Mouse (Mus musculus): ENCODE measurements around the gene Mettl8. TPM values are rescaled to one million over a fixed set of nuclear protein-coding genes. Genes with fewer than 3 reads are reported as not detected.

Gene Mettl8
- polyA plus RNA-seq, 1 experiment from 2014 or later, result 16.4 TPM

DNA sequence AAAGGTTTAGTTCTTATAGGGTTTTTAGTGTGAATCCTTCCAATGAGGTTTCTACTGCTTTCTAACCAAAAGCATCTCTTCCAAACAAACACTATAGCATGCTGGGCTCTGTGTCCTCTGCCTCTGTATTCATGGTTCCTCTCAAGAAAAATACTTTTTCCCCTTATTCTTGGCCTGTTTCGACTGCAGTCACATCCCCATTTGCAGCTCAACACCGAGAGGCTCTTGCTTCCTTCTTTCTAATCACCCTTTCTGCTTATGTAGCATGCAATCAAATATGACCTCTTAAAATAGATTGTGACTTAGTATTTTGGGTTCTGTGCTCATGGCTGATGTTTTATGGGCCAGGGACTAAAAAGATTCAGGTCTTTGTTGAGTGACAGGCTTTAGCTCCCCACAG, 87.1 kb downstream of the Mettl8 start:
- ATAC-seq, result no peak
- no peaks in the 10 kb centered on the region for H3K9me3 ChIP-seq (replicated peaks)
- H3K4me3 ChIP-seq, result no peak overlapping the region
- no peak overlapping the region for H3K9ac ChIP-seq
- H3K36me3 ChIP-seq (ENCODE audit: poor library complexity, severe bottlenecking), result 0 out of 2 replicates have a peak, but pooled peaks cover 4% of the 10 kb centered on the region
- 89% methylated on average over 2 of the region's 2 CpGs for WGBS
- H3K27me3 ChIP-seq, result no peaks in the 10 kb centered on the region
- peaks cover 10% of the 10 kb centered on the region; the same call in 1 of the 2 replicates for H3K4me1 ChIP-seq
- no peak overlapping the region for H3K27ac ChIP-seq
- no peak overlapping the region for H3K4me2 ChIP-seq

DNA sequence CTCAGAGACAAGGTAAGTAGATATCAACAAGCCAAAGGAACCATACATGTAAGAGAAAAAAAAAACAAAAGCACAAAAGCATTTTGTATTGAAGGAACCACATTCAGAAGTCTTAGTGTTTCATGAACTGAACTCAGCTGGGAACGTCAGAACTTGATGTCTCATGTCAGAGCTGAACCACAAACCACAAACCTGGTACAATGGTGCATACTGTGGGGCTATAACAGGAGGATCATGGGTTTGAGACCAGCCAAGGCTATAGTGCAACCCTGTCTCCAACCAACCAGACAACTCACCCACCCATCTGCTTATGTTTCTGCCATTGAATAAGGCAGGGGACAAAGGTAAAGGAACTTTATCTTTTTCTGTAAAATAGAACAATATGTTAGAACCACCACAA, 88.2 kb downstream of the Mettl8 start:
- WGBS, result 88% methylated on average over 1 of the region's 1 CpGs
- ATAC-seq, result no peak
- H3K4me2 ChIP-seq, result no peak overlapping the region
- H3K27me3 ChIP-seq, result no peaks in the 10 kb centered on the region
- peaks cover under 1% of the 10 kb centered on the region; the same call in 1 of the 2 replicates for H3K4me1 ChIP-seq
- H3K4me3 ChIP-seq, result no peak overlapping the region
- H3K36me3 ChIP-seq (ENCODE audit: poor library complexity, severe bottlenecking), result 0 out of 2 replicates have a peak, but pooled peaks cover 4% of the 10 kb centered on the region
- H3K27ac ChIP-seq, result no peak overlapping the region
- no peak overlapping the region for H3K9ac ChIP-seq
- H3K9me3 ChIP-seq (replicated peaks), result no peaks in the 10 kb centered on the region

DNA sequence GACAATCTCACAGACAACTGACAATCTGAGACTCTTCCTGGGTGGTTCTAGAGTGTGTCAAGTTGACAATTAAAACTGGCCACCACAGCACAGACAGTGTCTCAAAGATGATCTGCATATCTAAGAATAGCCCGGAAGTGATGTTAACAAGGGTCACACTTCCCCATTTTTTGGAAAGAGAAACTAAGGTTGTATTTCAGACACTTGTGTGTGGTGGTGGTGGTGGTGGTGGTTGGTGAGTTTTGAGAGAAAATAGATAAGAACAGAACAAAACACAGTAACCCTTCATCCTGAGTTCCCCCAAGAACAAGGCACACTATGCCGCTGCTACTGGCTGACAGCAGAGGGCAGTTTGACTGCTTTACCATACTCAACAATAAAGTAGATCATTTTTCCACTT, 90.6 kb downstream of the Mettl8 start:
- ATAC-seq, result no peak
- peaks cover 4% of the 10 kb centered on the region; the same call in 1 of the 2 replicates for H3K4me1 ChIP-seq
- H3K4me3 ChIP-seq, result no peak overlapping the region
- H3K27me3 ChIP-seq, result no peaks in the 10 kb centered on the region
- 0 out of 2 replicates have a peak, but pooled peaks cover 4% of the 10 kb centered on the region for H3K36me3 ChIP-seq (ENCODE audit: poor library complexity, severe bottlenecking)
- no peaks in the 10 kb centered on the region for H3K9me3 ChIP-seq (replicated peaks)
- no peak overlapping the region for H3K9ac ChIP-seq
- H3K4me2 ChIP-seq, result no peak overlapping the region
- H3K27ac ChIP-seq, result no peak overlapping the region
- 98% methylated on average over 2 of the region's 2 CpGs for WGBS

DNA sequence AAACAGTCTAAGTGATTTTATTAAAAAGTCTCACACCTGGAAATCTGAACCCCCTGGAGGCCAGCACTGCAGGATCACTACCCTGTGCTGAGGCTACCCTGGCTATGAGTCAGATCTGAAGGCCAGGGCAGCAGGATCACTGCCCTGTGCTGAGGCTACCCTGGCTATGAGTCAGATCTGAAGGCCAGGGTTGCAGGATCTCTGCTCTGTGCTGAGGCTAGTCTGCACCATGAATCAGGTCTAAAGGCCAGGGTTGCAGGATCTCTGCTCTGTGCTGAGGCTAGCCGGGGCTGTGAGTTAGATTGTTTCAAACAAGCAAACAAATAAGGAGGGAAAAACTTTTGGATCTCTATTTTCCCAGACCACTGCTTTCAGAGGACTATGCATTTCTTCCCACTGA, 92.5 kb downstream of the Mettl8 start:
- ATAC-seq, result no peak
- WGBS, result 100% methylated on average over 1 of the region's 1 CpGs
- Histone ChIP-seq H3K9ac (no peak overlapping the region), H3K27ac (no peak overlapping the region), H3K4me3 (no peak overlapping the region), H3K4me2 (no peak overlapping the region), H3K36me3 (ENCODE audit: poor library complexity, severe bottlenecking) (0 out of 2 replicates have a peak, but pooled peaks cover 4% of the 10 kb centered on the region), H3K4me1 (peaks cover 7% of the 10 kb centered on the region; the same call in 1 of the 2 replicates), H3K9me3 (replicated peaks) (no peaks in the 10 kb centered on the region), H3K27me3 (no peaks in the 10 kb centered on the region)

DNA sequence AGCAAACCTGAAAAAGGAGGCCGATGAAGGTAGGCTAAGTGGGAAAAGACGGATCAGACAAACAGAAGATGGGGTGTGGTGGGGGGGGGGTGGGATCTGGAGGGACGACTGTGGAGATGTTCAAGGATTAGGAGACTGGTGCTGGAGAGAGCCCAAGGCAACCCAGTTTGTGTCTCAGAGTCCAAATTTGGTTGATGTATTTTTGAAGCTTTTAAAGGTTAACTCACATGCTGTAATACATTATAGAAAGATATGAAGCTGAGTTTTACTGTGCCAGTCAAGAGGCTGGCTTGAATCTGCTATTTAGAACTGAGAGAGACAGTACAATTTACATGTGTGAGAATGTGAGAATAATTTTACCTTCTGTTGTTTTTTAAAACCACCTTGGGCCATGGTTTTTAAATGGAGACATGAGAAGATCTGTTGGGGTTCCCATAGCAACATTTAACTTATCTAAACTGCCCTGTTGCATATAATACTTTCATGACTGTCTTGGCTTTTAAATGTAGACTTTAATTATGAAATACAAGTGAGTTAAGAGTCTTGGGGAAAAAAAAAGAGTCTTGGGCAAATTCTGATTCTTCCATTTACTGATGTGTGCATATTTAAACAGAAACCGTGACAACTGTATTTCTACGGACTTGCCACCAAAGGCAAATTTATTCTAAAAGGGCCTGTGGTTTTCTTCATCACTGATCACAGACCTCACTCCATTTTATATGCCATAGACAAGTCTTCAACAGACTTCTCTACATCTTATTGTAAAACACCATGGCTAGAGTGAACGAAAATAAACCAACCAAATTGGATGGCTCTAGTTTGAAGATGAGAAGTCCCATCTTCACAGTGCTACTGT, 94.1 kb downstream of the Mettl8 start:
- ATAC-seq, result no peak
- H3K9ac ChIP-seq, result no peak overlapping the region
- no peak overlapping the region for H3K27ac ChIP-seq
- peaks cover 7% of the 10 kb centered on the region; the same call in 1 of the 2 replicates for H3K4me1 ChIP-seq
- H3K27me3 ChIP-seq, result no peaks in the 10 kb centered on the region
- H3K9me3 ChIP-seq (replicated peaks), result no peaks in the 10 kb centered on the region
- WGBS, result 78% methylated on average over 6 of the region's 6 CpGs
- no peak overlapping the region for H3K4me3 ChIP-seq
- H3K4me2 ChIP-seq, result no peak overlapping the region
- 0 out of 2 replicates have a peak, but pooled peaks cover 4% of the 10 kb centered on the region for H3K36me3 ChIP-seq (ENCODE audit: poor library complexity, severe bottlenecking)

DNA sequence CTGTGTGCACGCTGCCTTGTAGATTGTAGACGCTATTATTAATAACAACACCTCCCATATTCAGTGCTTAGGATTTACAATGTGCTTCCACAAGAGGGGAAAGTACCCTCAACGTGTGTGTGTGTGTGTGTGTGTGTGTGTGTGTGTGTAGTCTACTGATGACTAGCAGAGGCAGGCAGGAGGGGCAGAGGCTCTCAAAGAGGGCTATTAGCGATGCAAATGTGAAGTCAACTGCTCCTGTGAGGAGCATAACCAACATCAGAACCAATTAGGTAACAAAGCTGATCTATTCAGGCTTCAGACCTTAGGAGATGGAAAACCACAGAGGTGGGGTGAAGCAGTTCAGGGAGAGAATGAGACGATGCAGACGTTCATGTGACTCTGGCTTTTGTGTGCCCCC, 95.3 kb downstream of the Mettl8 start:
- H3K4me1 ChIP-seq, result peaks cover 7% of the 10 kb centered on the region; the same call in 1 of the 2 replicates
- H3K27me3 ChIP-seq, result no peaks in the 10 kb centered on the region
- 44% methylated on average over 6 of the region's 6 CpGs for WGBS
- no peaks in the 10 kb centered on the region for H3K36me3 ChIP-seq (ENCODE audit: poor library complexity, severe bottlenecking)
- H3K9ac ChIP-seq, result no peak overlapping the region
- no peaks in the 10 kb centered on the region for H3K9me3 ChIP-seq (replicated peaks)
- ATAC-seq, result 0 out of 2 replicates have a peak, but pooled peaks have one; percentile 19
- H3K4me2 ChIP-seq, result no peak overlapping the region
- peak overlapping the region; percentile 37; the same call in 1 of the 2 replicates for H3K27ac ChIP-seq
- H3K4me3 ChIP-seq, result no peak overlapping the region

DNA sequence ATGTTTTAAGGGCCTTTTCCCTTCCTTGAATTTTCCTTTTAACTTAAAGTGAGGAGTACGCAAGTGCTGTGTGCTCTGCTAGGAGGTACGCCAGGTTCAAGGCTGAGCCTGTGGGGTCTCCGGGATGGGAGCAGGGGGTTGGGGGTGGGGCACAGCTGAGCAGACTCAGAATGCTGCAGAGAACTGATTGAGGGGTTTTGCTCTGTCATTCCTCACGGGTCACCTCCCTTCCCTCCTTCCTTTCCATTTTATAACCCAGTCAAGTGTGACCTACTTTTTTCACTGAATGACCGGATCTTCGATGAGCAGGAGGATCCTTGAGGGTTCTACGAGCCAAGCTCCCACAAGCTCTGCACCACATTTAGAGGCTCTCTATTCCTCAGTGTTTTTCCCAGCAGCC, 96.0 kb downstream of the Mettl8 start:
- Histone ChIP-seq H3K27ac (no peak overlapping the region), H3K9ac (no peak overlapping the region), H3K4me3 (no peak overlapping the region), H3K4me2 (no peak overlapping the region), H3K36me3 (ENCODE audit: poor library complexity, severe bottlenecking) (no peaks in the 10 kb centered on the region), H3K9me3 (replicated peaks) (no peaks in the 10 kb centered on the region), H3K4me1 (peaks cover 7% of the 10 kb centered on the region; the same call in 1 of the 2 replicates), H3K27me3 (no peaks in the 10 kb centered on the region)
- ATAC-seq, result no peak
- WGBS, result 58% methylated on average over 7 of the region's 7 CpGs

DNA sequence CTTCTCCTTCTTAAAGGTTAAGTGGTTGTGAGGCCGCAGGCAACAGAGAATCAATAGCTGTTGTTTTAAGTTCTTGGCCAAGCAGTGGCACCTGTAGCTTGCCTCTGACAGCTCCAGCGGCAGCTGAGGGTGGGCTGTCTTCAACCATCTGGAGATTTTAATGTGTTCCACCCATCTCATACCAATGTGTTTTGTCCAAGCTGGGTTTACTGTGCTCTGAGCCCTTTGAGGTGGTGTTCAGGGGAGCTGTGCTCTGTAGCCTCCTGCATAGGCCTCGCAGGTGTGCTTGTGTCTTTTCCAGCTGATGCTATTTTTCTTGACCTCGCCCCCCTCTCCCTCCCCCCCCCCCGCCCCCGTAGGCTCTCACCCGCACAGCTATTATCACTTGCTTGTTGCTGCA, 96.8 kb downstream of the Mettl8 start:
- Histone ChIP-seq H3K27me3 (no peaks in the 10 kb centered on the region), H3K4me2 (no peak overlapping the region), H3K27ac (no peak overlapping the region), H3K36me3 (ENCODE audit: poor library complexity, severe bottlenecking) (no peaks in the 10 kb centered on the region), H3K9ac (no peak overlapping the region), H3K4me1 (peaks cover 7% of the 10 kb centered on the region; the same call in 1 of the 2 replicates), H3K4me3 (no peak overlapping the region), H3K9me3 (replicated peaks) (no peaks in the 10 kb centered on the region)
- 91% methylated on average over 7 of the region's 7 CpGs for WGBS
- ATAC-seq, result no peak

DNA sequence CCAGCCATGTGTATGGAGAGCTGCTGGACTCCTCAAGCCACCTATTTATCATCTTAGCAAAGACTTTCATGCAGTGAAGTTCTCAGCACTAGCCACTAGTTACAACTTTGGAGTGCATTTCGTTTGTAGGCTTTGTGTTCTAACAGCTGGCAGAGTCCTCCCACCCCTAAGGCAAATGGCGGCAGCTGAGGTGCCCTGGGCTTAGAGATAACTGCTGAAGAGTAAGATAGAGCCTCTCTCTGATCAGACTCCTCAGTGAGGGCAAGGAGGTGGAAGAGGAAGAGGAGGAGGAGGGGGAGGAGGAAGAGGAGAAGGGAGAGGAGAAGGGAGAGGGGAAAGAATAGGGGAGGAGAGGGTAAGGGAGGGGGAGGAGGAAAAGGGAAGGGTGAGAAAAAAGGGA, 101.8 kb downstream of the Mettl8 start:
- Histone ChIP-seq H3K27ac (no peak overlapping the region), H3K4me3 (no peak overlapping the region), H3K9me3 (replicated peaks) (no peaks in the 10 kb centered on the region), H3K27me3 (no peaks in the 10 kb centered on the region), H3K4me1 (no peaks in the 10 kb centered on the region), H3K36me3 (ENCODE audit: poor library complexity, severe bottlenecking) (no peaks in the 10 kb centered on the region), H3K4me2 (no peak overlapping the region), H3K9ac (no peak overlapping the region)
- ATAC-seq, result no peak
- 73% methylated on average over 2 of the region's 2 CpGs for WGBS

DNA sequence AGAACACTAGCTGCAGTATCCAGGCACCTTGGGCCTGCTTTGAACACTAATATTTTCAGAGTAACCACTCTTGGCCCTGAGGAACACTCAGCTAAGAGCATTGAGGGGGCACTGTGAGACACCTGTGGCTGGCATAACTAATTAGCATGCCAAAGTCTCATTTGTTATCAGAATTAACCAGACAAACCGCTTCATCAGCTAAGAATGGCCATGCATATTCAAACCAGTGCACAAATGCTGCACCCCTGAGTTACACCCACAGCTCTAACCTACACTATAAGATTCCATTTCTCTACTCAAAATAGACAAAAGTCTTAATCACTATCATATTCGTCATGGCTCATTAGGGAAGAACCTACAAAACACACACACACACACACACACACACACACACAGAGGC, 103.4 kb downstream of the Mettl8 start:
- ATAC-seq, result no peak
- Histone ChIP-seq H3K4me2 (no peak overlapping the region), H3K27me3 (no peaks in the 10 kb centered on the region), H3K4me1 (no peaks in the 10 kb centered on the region), H3K27ac (no peak overlapping the region), H3K4me3 (no peak overlapping the region), H3K36me3 (ENCODE audit: poor library complexity, severe bottlenecking) (no peaks in the 10 kb centered on the region), H3K9ac (no peak overlapping the region), H3K9me3 (replicated peaks) (no peaks in the 10 kb centered on the region)
- 88% methylated on average over 2 of the region's 2 CpGs for WGBS

DNA sequence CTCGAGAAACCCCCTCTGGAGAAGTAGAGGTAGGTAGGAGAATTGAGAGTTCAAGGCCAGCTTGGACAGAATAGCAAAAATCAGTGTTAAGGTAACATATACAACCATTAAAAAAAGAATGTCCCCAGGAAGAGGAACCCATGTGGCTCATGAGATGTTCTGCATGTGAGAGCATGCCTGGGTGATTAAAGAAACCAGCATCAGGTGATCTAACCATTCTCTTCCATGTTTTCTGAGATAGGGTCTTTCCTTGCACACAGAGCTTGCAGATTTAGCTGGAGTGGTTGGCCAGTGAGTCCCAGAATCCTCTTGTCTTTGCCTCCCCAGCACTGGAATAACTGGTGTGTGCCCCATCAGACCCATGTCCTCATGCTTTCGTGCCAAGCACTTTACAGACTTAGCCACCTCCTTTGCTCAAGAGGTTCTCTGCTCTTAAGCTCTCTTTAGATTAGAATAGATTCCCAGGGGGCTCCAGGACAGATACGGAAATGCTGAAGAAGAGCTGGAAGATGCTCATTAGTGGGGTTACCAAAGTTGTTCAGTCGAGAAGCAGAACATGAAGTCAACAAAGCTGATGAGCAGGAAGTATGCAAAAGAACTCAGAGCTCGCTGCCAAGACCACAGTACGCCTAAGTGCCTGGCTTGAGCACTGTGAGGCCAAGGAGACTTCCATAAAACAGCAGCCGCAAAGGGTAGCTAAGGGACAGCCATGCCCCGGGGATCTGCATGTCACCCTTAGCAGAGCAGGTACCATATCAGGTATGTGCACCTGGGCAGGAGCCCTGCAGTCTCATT, 110.7 kb downstream of the Mettl8 start:
- Histone ChIP-seq H3K9me3 (replicated peaks) (no peaks in the 10 kb centered on the region), H3K27me3 (no peaks in the 10 kb centered on the region), H3K9ac (no peak overlapping the region), H3K27ac (no peak overlapping the region), H3K4me3 (no peak overlapping the region), H3K36me3 (ENCODE audit: poor library complexity, severe bottlenecking) (no peaks in the 10 kb centered on the region), H3K4me2 (no peak overlapping the region), H3K4me1 (no peaks in the 10 kb centered on the region)
- ATAC-seq, result no peak
- WGBS, result 86% methylated on average over 8 of the region's 8 CpGs

DNA sequence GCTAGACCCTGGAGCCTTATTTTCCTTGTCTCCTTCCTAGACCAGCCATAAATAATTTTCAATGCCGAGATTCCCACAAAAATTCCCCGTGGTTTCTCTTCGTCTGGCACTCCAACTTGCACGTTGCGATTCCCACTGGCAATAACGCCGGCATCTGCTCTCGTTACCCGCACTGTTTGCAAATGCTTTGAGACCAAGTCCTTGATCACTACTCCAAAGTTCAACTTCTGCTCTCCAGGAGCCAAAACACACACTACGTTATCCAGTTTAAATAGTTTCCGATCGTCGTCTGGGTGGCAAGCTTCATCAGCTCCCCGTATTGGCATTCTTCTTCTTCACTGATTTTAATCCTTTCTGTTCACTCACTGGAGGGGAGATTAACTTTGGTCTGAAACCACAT, 114.6 kb downstream of the Mettl8 start:
- Histone ChIP-seq H3K4me1 (no peaks in the 10 kb centered on the region; the same call in 1 of the 2 replicates), H3K4me2 (no peak overlapping the region), H3K9ac (no peak overlapping the region), H3K4me3 (no peak overlapping the region), H3K27ac (no peak overlapping the region), H3K36me3 (ENCODE audit: poor library complexity, severe bottlenecking) (no peaks in the 10 kb centered on the region), H3K9me3 (replicated peaks) (no peaks in the 10 kb centered on the region), H3K27me3 (no peaks in the 10 kb centered on the region)
- WGBS, result 68% methylated on average over 14 of the region's 14 CpGs
- ATAC-seq, result no peak

Data from forebrain, embryonic 13.5 days (tissue).